16 mouse cellular contexts compared by ENCODE assay signal in the genomic region with DNA sequence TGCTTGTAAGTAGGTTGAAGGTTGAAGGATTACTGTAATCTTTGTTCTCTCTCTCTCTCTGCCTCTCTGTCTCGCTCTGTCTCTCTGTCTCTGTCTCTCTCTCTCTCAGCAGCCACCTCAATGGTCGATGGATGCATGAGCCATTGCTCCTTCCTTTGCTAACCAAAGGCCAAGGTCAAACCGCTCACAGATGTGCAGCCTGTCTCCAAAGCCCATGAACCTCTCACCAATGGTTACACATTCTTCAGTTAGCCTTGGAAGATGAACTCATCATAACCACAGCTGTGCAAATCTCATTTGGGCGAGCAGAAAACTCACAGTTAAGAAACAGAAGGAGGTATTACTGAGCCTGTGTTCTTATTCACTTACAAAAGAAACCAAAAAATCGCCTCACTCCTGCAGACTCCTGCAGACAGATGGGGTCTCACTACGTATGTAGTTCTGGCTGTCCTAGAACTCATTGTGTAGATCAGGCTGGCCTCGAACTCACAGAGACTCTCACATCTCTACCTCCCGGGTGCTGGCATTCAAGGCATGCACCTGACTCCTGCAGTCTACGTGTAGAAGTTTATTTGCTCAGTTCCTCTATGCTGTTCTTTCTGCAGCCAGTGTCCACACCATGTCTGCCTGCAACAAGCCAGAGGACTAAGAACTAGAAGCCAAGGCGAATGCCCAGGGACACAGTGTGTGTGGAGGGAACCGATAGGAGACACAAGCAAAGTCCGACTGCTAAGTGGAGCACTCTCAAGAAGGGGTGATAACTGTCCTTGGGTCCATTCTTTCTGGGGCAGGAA. TPM values are rescaled to one million over a fixed set of nuclear protein-coding genes. Genes with fewer than 3 reads are reported as not detected.
DNase-seq lines count a peak whose midpoint lies in the region; ATAC-seq and TF ChIP-seq lines count a peak whose summit lies in the region.
"Had no signal": no experiment of that assay in that cellular context is flagged by ENCODE, and none has a peak within 500 bp of the region (broad histone marks: within the 10 kb centered on the region; RNA-seq: fewer than 3 reads in every experiment).

No protein-coding gene starts in this region.

- no peak overlapping the region for H3K27ac ChIP-seq in lung, postnatal 0 days (ENCODE audit: low read length)
- H3K27ac ChIP-seq in layer of hippocampus, adult 2 months = no peak overlapping the region
- H3K27ac ChIP-seq: embryonic facial prominence, embryonic 10.5 days; forebrain, embryonic 13.5 days; gastrocnemius, adult 2 months; hindbrain, embryonic 15.5 days had no signal

- peak; percentile 61 for DNase-seq in adrenal gland, postnatal 14 days
- no peak for DNase-seq in adrenal gland, postnatal 25 days
- no peak for DNase-seq in lung, postnatal 0 days (ENCODE audit: low spot score)
- DNase-seq in lung, postnatal 10 days = no peak
- DNase-seq in 416B (ENCODE audit: low read depth) = peak; percentile 91
- DNase-seq in layer of hippocampus, adult 2 months (ENCODE audit: low spot score in 2 of 2) = no peak
- no peak for DNase-seq in kidney, adult 18-20 months
- DNase-seq: cerebellum, adult 2 months; gastrocnemius, adult 2 months; gastrocnemius, postnatal 25 days had no signal

- H3K9me3 ChIP-seq in lung, postnatal 0 days (ENCODE audit: low read length) = no peaks in the 10 kb centered on the region
- H3K9me3 ChIP-seq: embryonic facial prominence, embryonic 10.5 days; forebrain, embryonic 13.5 days; heart, embryonic 12.5 days; hindbrain, embryonic 15.5 days had no signal

- no peaks in the 10 kb centered on the region for H3K27me3 ChIP-seq in lung, postnatal 0 days (replicated peaks; ENCODE audit: insufficient read depth, low read length)
- H3K27me3 ChIP-seq: CH12.LX; forebrain, embryonic 13.5 days; heart, embryonic 12.5 days; hindbrain, embryonic 15.5 days had no signal

- H3K4me1 ChIP-seq in lung, postnatal 0 days (ENCODE audit: insufficient read depth, low read depth, low read length) = no peaks in the 10 kb centered on the region
- H3K4me1 ChIP-seq: forebrain, embryonic 13.5 days; heart, embryonic 12.5 days; hindbrain, embryonic 15.5 days had no signal

- no peak for TF ChIP-seq CTCF in lung, postnatal 0 days (IDR thresholded peaks at IDR 0.05)
- TF ChIP-seq CTCF in layer of hippocampus, adult 2 months (conservative IDR thresholded peaks at IDR 0.05) = no peak

- no peak overlapping the region for H3K4me2 ChIP-seq in lung, postnatal 0 days (replicated peaks; ENCODE audit: low read depth, low read length)
- H3K4me2 ChIP-seq: forebrain, embryonic 13.5 days; heart, embryonic 12.5 days; hindbrain, embryonic 15.5 days had no signal

- no peak for TF ChIP-seq EP300 in lung, postnatal 0 days (IDR thresholded peaks at IDR 0.05)

- 71% methylated on average over 12 of the region's 12 CpGs for WGBS in lung, postnatal 0 days

- no peak overlapping the region for H3K9ac ChIP-seq in lung, postnatal 0 days (replicated peaks; ENCODE audit: low read depth)
- H3K9ac ChIP-seq: forebrain, embryonic 13.5 days; heart, embryonic 12.5 days; hindbrain, embryonic 15.5 days had no signal

- ATAC-seq in lung, postnatal 0 days = 0 out of 2 replicates have a peak, but pooled peaks have one; percentile 17
- ATAC-seq: forebrain, embryonic 13.5 days; intestine, embryonic 16.5 days had no signal

- no peaks in the 10 kb centered on the region for H3K36me3 ChIP-seq in lung, postnatal 0 days (ENCODE audit: insufficient read depth, low read length)
- H3K36me3 ChIP-seq: embryonic facial prominence, embryonic 10.5 days; heart, embryonic 12.5 days; hindbrain, embryonic 15.5 days had no signal

- no peak overlapping the region for H3K4me3 ChIP-seq in lung, postnatal 0 days (ENCODE audit: low read depth, low read length)
- no peak overlapping the region for H3K4me3 ChIP-seq in layer of hippocampus, adult 2 months
- H3K4me3 ChIP-seq: embryonic facial prominence, embryonic 10.5 days; forebrain, embryonic 13.5 days; gastrocnemius, adult 2 months; heart, embryonic 12.5 days; hindbrain, embryonic 15.5 days had no signal

RNA-seq across cellular contexts. Expression of a gene that starts 49.4 kb away (rescaled TPM):
- 69.7 and 82.0 TPM in 2 replicates for total RNA-seq in adrenal gland, postnatal 14 days (2021)
- total RNA-seq in adrenal gland, postnatal 25 days (2021) = 115 and 116 TPM in 2 replicates
- polyA plus RNA-seq in lung, postnatal 0 days (2015; fragmentation: Nextera tagmentation; extraction: Ambion mirVana) = 41.5 and 50.2 TPM in 2 replicates
- total RNA-seq in layer of hippocampus, adult 2 months (2021) = 1 to 10 TPM; 1.7 TPM

Comparison
In these comparisons a context has a peak if more than half of its experiments do, and no peak if none do; other contexts are left out.
1. DNase-seq: peak in adrenal gland, postnatal 14 days (single experiment) and 416B (single experiment); none in adrenal gland, postnatal 25 days (single experiment), lung, postnatal 0 days (single experiment), lung, postnatal 10 days (single experiment), layer of hippocampus, adult 2 months (0 of 2) and kidney, adult 18-20 months (single experiment).
2. RNA of a gene that starts 49.4 kb away (total RNA-seq): 115 to 116 TPM in adrenal gland, postnatal 25 days and 69.7 to 82.0 TPM in adrenal gland, postnatal 14 days; 1.7 TPM in layer of hippocampus, adult 2 months; every median in the first group is over 10 times any median in the second.